Mouse (Mus musculus) mouse embryonic stem cell (cell line): Measurements from ENCODE around the gene Pde10a.

ENCODE experiments used
- in situ Hi-C, 2 experiments: fragments of 300-500 bp; cut with MboI; formaldehyde crosslinking; loops; 1 replicate in 1 of 2; 3 replicates in 1 of 2; pipeline ENCODE4 v1.14.3; 2019 to 2020; ENCODE audit warnings: low sequenced_read_pairs in 2 of 2, low pct_unique_long_range_greater_than_20kb in 1 of 2, mixed read lengths in 1 of 2; ENCODE audit not compliant: unreplicated experiment in 1 of 2

Pde10a gene

GRCm38 (mm10) chr17:8523986-8524385, 1.2 kb upstream of the Pde10a start:
- in situ Hi-C loops, result no loop called here

GRCm38 (mm10) chr17:8524387-8525165, 596 bp upstream of the Pde10a start:
- in situ Hi-C loops, result no loop called here

GRCm38 (mm10) chr17:8525971-8526740, 984 bp downstream of the Pde10a start:
- in situ Hi-C loops, result no loop called here

- in situ Hi-C loops, result no loop called here
These were observed 1.7 kb downstream of the Pde10a start for GRCm38 (mm10) chr17:8526815-8527261.

- in situ Hi-C loops, result no loop called here
These were observed 3.5 kb downstream of the Pde10a start for GRCm38 (mm10) chr17:8528641-8529040.

GRCm38 (mm10) chr17:8532609-8533008, 7.4 kb downstream of the Pde10a start:
- in situ Hi-C loops, result loop anchor here in 1 of 2 experiments (5.0 kb wide), 1 partner anchor 65 kb away; no protein-coding TSS in a partner anchor

GRCm38 (mm10) chr17:8533828-8534227, 8.7 kb downstream of the Pde10a start:
- in situ Hi-C loops, result loop anchor here in 1 of 2 experiments (5.0 kb wide), 1 partner anchor 67 kb away; no protein-coding TSS in a partner anchor

- in situ Hi-C loops, result no loop called here
These were observed 11.3 kb downstream of the Pde10a start for GRCm38 (mm10) chr17:8536522-8536921.

- in situ Hi-C loops, result no loop called here
These were observed 12.9 kb downstream of the Pde10a start for GRCm38 (mm10) chr17:8538102-8538501.

- in situ Hi-C loops, result no loop called here
These were observed 16.9 kb downstream of the Pde10a start for GRCm38 (mm10) chr17:8541974-8542538.

- in situ Hi-C loops, result loop anchor here in 1 of 2 experiments (5.0 kb wide), 1 partner anchor 46 kb away; no protein-coding TSS in a partner anchor
These were observed 21.2 kb downstream of the Pde10a start for GRCm38 (mm10) chr17:8546366-8546765.

- in situ Hi-C loops, result loop anchor here in 1 of 2 experiments (5.0 kb wide), 1 partner anchor 44 kb away; no protein-coding TSS in a partner anchor
These were observed 23.6 kb downstream of the Pde10a start for GRCm38 (mm10) chr17:8548733-8549132.

- in situ Hi-C loops, result no loop called here
These were observed 26.5 kb downstream of the Pde10a start for GRCm38 (mm10) chr17:8551641-8552040.

- in situ Hi-C loops, result no loop called here
These were observed 27.3 kb downstream of the Pde10a start for GRCm38 (mm10) chr17:8552346-8553035.

- in situ Hi-C loops, result no loop called here
These were observed 28.4 kb downstream of the Pde10a start for GRCm38 (mm10) chr17:8553601-8554000.

- in situ Hi-C loops, result no loop called here
These were observed 29.0 kb downstream of the Pde10a start for GRCm38 (mm10) chr17:8554219-8554618.

- in situ Hi-C loops, result no loop called here
These were observed 30.6 kb downstream of the Pde10a start for GRCm38 (mm10) chr17:8555785-8556184.

- in situ Hi-C loops, result no loop called here
These were observed 31.1 kb downstream of the Pde10a start for GRCm38 (mm10) chr17:8556223-8556622.
